Mouse (Mus musculus) hindbrain, embryonic 12.5 days (tissue): ENCODE results near the gene 1810013L24Rik. TPM values are rescaled to one million over a fixed set of nuclear protein-coding genes. Genes with fewer than 3 reads are reported as not detected.

Source experiments
- ATAC-seq: fragments of 200-750 bp; cut with Nextera tagmentation; 2 replicates; pipeline ENCODE4 v1.8.0; 2017; ENCODE audit warnings: moderate TSS enrichment; ENCODE audit not compliant: low FRiP score
- H3K27ac ChIP-seq: fragments of 300-500 bp; sonication (generic); 2 replicates; pipeline ENCODE4 v1.5.1; 2016; ENCODE audit warnings: mild to moderate bottlenecking
- H3K27me3 ChIP-seq: fragments of 300-500 bp; sonication (generic); 2 replicates; pipeline ENCODE4 v1.6.1; 2016; ENCODE audit warnings: mild to moderate bottlenecking
- H3K36me3 ChIP-seq: fragments of 300-500 bp; sonication (generic); 2 replicates; pipeline ENCODE4 v1.6.1; 2016; ENCODE audit warnings: mild to moderate bottlenecking
- H3K4me1 ChIP-seq: fragments of 300-500 bp; sonication (generic); 2 replicates; pipeline ENCODE4 v1.6.1; 2016
- H3K4me2 ChIP-seq: fragments of 300-500 bp; sonication (generic); replicated peaks from 2 replicates; pipeline ENCODE4 v1.6.1; 2016; ENCODE audit warnings: mild to moderate bottlenecking
- H3K4me3 ChIP-seq: fragments of 300-500 bp; sonication (generic); 2 replicates; pipeline ENCODE4 v1.5.1; 2016; ENCODE audit warnings: mild to moderate bottlenecking
- H3K9ac ChIP-seq: fragments of 300-500 bp; sonication (generic); 2 replicates; pipeline ENCODE4 v1.6.1; 2016; ENCODE audit warnings: mild to moderate bottlenecking, moderate library complexity
- H3K9me3 ChIP-seq: fragments of 300-500 bp; sonication (generic); replicated peaks from 2 replicates; pipeline ENCODE4 v1.6.1; 2016; ENCODE audit warnings: mild to moderate bottlenecking
- WGBS: fragments of 180-500 bp; shearing (Covaris S2); methylation state at CpG from one replicate; pipeline ENCODE4 v1.1.7; 2016; 5-methylcytosine and 5-hydroxymethylcytosine counted together
- polyA plus RNA-seq: library from polyadenylated mRNA; unstranded; fragments of >200 nt; fragmentation: Nextera tagmentation; extraction: Ambion mirVana; gene quantifications from 2 replicates; pipeline ENCODE4 v1.2.1, GENCODE M21; 2016

1810013L24Rik gene
- polyA plus RNA-seq, 1 experiment from 2014 or later: 45.1 TPM

DNA sequence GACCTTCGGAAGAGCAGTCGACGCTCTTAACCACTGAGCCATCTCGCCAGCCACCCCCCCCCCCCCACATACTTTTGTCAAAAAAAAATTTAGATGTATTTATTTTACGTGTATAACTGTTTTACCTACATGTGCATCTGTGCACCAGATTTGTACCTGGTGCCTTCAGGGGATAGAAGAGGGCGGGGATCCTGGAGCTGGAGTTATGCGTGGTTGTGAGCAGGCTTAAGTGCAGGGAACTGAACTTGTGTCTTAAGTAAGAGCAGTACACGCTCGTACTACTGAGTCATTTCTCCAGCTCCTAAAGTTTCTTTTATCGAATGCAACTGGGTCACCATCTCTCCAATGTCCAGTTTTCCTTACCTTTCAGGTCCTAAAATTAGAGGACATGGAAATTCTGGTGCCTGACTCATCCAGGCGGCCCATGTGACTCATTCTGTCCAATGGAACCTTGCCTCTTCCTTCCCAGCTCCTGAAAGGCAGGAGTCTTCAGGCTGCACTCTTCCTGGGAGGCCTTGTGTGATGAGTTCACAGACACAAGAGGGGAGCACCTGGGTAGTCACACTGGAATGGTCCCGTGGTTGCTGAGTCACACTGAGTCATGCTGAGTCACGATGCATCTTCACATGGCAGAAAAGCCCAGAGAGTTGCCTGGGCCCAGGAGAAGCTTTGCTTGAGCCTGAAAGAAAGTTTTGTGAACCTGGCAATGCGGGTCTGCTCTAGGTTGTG is 19.3 kb upstream of the 1810013L24Rik start:
- Histone ChIP-seq H3K27me3 (no peaks in the 10 kb centered on the region), H3K4me3 (no peak overlapping the region), H3K27ac (no peak overlapping the region), H3K36me3 (no peaks in the 10 kb centered on the region), H3K9ac (no peak overlapping the region), H3K4me2 (no peak overlapping the region), H3K4me1 (no peaks in the 10 kb centered on the region), H3K9me3 (no peaks in the 10 kb centered on the region)
- ATAC-seq: no peak
- 91% methylated on average over 14 of the region's 14 CpGs for WGBS

DNA sequence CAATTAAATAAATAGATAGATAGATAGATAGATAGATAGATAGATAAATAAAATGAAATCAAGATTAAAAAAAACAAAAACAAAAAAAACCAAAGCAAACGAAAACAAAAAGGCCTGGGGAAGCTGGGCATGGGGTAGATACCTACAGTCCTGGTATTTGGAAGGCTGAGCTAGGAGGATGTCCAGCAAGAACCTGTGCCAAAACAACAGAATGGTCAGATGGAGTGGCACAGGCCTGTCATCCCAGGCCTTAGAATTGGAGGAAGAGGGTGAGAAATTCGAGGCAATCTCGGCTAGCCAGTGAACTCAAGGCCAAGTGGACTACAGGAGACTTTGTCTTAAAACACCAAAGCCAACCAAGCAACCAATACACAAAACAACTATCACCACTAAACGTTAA is 12.0 kb upstream of the 1810013L24Rik start:
- no peaks in the 10 kb centered on the region for H3K9me3 ChIP-seq
- no peaks in the 10 kb centered on the region for H3K4me1 ChIP-seq
- H3K27ac ChIP-seq: no peak overlapping the region
- H3K4me2 ChIP-seq: no peak overlapping the region
- no peak overlapping the region for H3K4me3 ChIP-seq
- no peaks in the 10 kb centered on the region for H3K36me3 ChIP-seq
- no peak for ATAC-seq
- H3K27me3 ChIP-seq: no peaks in the 10 kb centered on the region
- 82% methylated on average over 4 of the region's 4 CpGs for WGBS
- no peak overlapping the region for H3K9ac ChIP-seq

DNA sequence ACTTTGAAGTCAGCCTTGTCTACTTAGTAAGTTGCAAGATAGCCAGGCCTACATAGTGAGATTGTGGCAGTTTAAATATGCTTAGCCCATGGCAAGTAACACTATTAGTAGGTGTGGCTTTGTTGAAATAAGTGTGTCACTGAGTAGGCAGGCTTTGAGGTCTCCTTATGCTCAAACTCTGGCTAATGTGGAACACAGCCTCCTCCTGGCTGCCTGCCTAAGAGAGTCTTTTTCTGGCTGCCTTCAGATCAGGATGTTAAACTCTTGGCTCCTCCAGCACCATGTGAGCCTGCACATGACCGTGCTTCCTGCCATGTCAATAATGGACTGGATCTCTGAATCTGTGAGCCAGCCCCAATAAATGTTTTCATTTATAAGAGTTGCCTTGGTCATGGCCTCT is 8.5 kb upstream of the 1810013L24Rik start:
- Histone ChIP-seq H3K9ac (no peak overlapping the region), H3K9me3 (no peaks in the 10 kb centered on the region), H3K4me2 (no peak overlapping the region), H3K36me3 (no peaks in the 10 kb centered on the region), H3K4me3 (no peak overlapping the region), H3K27ac (no peak overlapping the region), H3K4me1 (no peaks in the 10 kb centered on the region), H3K27me3 (no peaks in the 10 kb centered on the region)
- no peak for ATAC-seq
- WGBS: 77% methylated on average over 1 of the region's 1 CpGs

DNA sequence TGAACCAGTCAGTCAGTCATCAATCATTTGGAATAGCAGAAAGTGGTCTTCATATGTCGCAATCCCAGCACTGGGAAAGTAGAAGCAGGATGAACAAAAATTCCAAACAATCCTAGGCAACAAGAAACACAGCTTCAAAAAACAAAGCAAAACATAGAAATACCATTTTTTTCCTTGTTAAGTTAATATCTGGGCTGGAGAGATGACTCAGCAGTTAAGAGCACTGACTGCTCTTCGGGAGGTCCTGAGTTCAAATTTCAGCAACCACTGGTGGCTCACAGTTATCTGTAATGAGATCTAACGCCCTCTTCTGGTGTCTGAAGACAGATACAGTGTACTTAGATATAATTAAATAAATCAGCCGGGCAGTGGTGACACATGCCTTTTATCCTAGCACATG is 7.3 kb upstream of the 1810013L24Rik start:
- no peak overlapping the region for H3K9ac ChIP-seq
- no peaks in the 10 kb centered on the region for H3K4me1 ChIP-seq
- 82% methylated on average over 4 of the region's 4 CpGs for WGBS
- no peak overlapping the region for H3K27ac ChIP-seq
- no peak for ATAC-seq
- no peak overlapping the region for H3K4me3 ChIP-seq
- no peaks in the 10 kb centered on the region for H3K27me3 ChIP-seq
- no peak overlapping the region for H3K4me2 ChIP-seq
- no peaks in the 10 kb centered on the region for H3K9me3 ChIP-seq
- no peaks in the 10 kb centered on the region for H3K36me3 ChIP-seq

DNA sequence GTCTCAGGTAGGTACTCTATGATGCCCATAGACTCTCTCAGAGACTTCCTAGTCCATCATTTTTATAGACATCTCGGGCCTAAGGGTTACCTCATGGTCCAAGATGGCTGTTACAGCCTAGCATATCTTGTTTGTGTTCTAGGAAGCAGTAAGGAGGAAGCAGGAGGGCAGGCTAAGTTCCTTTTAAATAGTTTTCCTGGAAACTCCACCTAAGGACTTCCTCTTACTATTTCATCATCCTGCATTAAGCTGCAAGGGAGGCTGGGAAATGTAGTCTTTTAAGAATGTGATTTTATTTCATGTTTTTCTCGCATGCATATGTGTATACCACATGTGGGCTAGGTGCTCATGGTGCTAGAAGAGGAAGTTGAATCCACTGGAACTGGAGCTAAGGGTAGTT is 6.2 kb upstream of the 1810013L24Rik start:
- Histone ChIP-seq H3K9ac (no peak overlapping the region), H3K36me3 (no peaks in the 10 kb centered on the region), H3K4me1 (no peaks in the 10 kb centered on the region), H3K9me3 (no peaks in the 10 kb centered on the region), H3K27ac (no peak overlapping the region), H3K27me3 (no peaks in the 10 kb centered on the region), H3K4me3 (no peak overlapping the region), H3K4me2 (no peak overlapping the region)
- WGBS: 77% methylated on average over 2 of the region's 2 CpGs
- ATAC-seq: no peak

DNA sequence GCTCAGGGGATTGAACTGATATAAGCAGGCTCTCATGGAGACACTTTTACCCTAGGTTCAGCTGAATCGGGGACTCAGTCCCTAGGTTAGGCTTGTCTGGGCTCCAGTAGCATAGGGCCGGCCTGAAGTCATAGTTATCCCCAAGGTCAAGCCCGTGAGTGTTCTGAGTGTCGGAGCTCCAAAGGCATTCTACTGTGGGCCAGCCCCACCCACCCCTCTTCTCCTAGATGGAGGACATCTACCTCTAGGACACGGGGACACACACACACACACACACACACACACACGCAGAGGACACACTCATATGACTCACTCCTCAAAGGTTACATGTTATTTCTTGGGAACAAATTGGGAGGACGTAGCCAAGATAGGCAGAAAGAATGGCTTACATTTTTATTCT is 2.5 kb upstream of the 1810013L24Rik start:
- H3K27me3 ChIP-seq: no peaks in the 10 kb centered on the region

DNA sequence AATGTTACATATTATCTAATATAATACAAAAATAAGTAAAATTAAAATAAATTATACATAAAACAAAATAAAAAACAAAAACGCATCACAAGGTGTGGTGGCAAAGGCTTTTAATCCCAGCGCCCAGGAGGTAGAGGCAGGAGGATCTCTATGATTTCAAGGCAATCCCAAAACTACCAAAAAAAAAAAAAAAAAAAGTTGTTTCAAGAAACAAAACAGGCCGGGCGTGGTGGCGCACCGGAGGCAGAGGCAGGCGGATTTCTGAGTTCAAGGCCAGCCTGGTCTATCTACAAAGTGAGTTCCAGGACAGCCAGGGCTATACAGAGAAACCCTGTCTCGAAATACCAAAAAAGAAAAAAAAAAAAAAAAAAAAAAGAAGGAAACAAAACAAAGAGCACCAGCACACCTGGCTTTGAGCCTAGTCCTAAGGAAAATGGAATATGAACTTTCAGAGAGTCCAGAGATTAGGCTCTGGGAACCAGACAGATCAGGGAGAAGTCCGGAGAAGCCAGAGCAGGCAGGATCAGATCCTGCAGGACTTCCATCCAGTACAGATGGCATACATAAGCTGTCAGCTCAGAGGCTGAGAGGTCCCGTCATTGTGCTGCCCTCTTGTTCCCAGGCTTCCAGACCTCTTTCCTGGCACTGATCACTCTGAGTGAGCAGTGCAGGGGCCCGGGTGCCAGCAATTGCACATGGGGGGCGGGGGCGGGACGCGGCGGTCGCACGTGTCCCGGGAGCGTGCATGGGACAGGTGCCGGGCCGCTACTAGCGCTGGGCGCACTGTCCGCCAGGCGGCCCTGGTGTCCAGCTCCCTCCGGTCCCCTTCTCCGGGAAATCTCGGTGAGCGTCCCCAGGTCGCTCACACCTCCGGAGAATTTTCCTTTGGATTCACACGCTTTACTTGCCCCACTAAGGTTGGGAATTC is 1.0 kb upstream of the 1810013L24Rik start:
- Histone ChIP-seq H3K4me1 (peaks cover 21% of the 10 kb centered on the region), H3K9ac (peak overlapping the region; percentile 72), H3K9me3 (no peaks in the 10 kb centered on the region), H3K27ac (peak overlapping the region; percentile 90), H3K36me3 (peaks cover 14% of the 10 kb centered on the region; the same call in 1 of the 2 replicates), H3K4me3 (peak overlapping the region; percentile 99), H3K4me2 (peak overlapping the region; percentile 95), H3K27me3 (no peaks in the 10 kb centered on the region)
- WGBS: 12% methylated on average over 33 of the region's 33 CpGs
- ATAC-seq: peak; percentile 67

More for the DNA sequence above, 2.5 kb upstream of the 1810013L24Rik start:
- WGBS: 87% methylated on average over 7 of the region's 7 CpGs
- H3K9me3 ChIP-seq: no peaks in the 10 kb centered on the region
- no peak overlapping the region for H3K4me3 ChIP-seq
- no peak overlapping the region for H3K4me2 ChIP-seq
- H3K4me1 ChIP-seq: peaks cover 7% of the 10 kb centered on the region
- no peak overlapping the region for H3K9ac ChIP-seq
- H3K36me3 ChIP-seq: peaks cover under 1% of the 10 kb centered on the region; the same call in 1 of the 2 replicates
- no peak for ATAC-seq
- no peak overlapping the region for H3K27ac ChIP-seq

DNA sequence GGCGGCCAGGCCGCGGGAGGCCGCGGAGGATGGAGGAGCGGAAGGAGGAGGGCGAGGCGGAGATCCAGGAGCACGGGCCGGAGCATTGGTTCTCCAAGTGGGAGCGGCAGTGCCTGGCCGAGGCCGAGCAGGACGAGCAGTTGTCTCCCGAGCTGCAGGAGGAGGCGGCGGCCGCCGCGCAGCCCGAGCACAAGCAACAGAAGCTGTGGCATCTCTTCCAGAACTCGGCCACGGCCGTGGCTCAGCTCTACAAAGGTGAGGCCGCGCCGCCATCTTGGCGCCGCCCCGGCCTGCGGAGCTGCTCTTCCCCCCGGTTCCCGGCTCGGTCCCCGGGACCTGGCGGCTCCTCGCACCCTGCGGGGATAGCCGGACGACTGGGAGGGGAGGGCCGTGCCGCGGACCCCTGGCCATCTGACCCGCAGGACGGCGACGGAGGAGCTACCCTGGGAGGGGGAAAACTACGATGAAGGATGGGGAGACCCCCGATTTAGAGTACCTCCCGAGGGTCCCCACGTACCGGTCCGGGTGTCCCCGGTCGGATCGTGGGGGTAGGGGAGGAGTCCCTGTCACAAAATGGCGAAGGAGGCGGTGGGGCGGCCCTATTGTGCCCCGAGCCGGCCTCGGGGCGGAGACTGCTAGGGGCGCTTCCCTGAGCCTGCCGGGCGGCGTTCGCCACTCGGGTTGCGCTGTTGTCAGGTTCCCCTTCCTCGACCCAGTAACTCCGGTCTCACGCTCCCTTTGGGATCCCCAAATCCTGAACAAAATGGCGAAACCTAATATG is 721 bp downstream of the 1810013L24Rik start:
- Histone ChIP-seq H3K4me1 (peaks cover 23% of the 10 kb centered on the region), H3K9ac (peak overlapping the region; percentile 99), H3K27ac (peak overlapping the region; percentile 97), H3K9me3 (no peaks in the 10 kb centered on the region), H3K4me2 (peak overlapping the region; percentile 87), H3K36me3 (peaks cover 17% of the 10 kb centered on the region; the same call in 1 of the 2 replicates), H3K4me3 (peak overlapping the region; percentile 99), H3K27me3 (no peaks in the 10 kb centered on the region)
- peak; percentile 29 for ATAC-seq
- under 1% methylated on average over 65 of the region's 74 CpGs for WGBS

DNA sequence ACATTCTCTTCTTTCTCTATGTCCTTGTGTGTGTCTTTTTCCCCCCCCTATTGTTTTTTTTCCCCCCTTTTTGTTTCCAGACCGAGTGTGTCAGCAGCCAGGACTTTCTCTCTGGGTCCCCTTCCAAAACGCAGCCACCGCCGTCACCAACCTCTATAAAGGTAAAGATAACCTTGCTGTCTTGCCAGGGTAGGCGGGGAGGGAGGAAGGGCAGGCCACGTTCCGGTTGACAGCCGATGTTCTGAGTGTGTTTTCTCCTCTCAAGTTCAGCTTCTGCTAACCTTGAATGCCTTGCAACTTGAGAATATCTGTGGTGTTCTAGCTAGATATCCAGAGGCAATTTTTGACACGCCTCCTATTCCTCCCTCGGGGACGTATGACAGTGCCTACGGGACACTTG is 1.3 kb downstream of the 1810013L24Rik start:
- ATAC-seq: no peak
- H3K9ac ChIP-seq: peak overlapping the region; percentile 99
- peaks cover 17% of the 10 kb centered on the region; the same call in 1 of the 2 replicates for H3K36me3 ChIP-seq
- peak overlapping the region; percentile 87 for H3K4me2 ChIP-seq
- WGBS: 5% methylated on average over 12 of the region's 12 CpGs
- H3K9me3 ChIP-seq: no peaks in the 10 kb centered on the region
- peaks cover 23% of the 10 kb centered on the region for H3K4me1 ChIP-seq
- peak overlapping the region; percentile 97 for H3K27ac ChIP-seq
- H3K4me3 ChIP-seq: peak overlapping the region; percentile 99
- no peaks in the 10 kb centered on the region for H3K27me3 ChIP-seq

DNA sequence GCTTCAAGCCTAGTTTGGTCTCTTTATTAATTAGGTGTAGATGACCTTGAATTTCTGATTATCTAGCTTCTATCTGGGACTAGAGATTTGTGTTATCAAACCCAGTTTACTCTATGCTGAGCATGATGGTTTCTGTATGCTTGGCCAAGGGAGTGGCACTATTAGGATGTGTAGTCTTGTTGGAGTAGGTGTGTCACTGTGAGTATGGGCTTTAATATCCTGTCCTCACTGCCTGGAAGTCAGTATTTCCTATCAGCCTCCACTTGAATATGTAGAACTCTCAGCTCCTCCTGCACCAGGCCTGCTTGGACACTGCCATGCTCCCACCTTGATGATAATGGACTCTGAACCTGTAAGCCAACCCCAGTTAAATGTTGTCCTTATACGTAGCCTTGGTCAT is 7.0 kb downstream of the 1810013L24Rik start:
- no peak overlapping the region for H3K4me3 ChIP-seq
- H3K4me2 ChIP-seq: no peak overlapping the region
- no peak overlapping the region for H3K27ac ChIP-seq
- H3K4me1 ChIP-seq: peaks cover 18% of the 10 kb centered on the region
- peaks cover 39% of the 10 kb centered on the region for H3K36me3 ChIP-seq
- ATAC-seq: no peak
- H3K9ac ChIP-seq: no peak overlapping the region
- 97% methylated on average over 1 of the region's 1 CpGs for WGBS
- H3K9me3 ChIP-seq: no peaks in the 10 kb centered on the region
- no peaks in the 10 kb centered on the region for H3K27me3 ChIP-seq

DNA sequence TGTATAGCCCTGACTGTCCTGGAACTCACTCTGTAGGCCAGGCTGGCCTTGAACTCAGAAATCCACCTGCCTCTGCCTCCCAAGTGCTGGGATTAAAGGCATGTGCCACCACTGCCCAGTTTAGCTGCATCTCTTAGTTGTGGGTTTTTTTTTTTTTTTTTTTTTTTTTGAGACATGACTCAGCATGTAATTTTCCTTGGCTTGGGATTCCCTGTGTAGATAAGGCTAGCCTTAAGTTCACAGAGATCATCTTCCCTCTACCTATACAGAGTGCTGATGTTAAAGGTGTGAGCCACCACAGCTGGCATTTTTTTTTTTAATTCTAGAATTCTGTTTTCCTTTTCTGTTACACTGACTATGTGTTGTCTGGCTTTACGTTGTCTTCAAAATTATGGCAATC is 7.7 kb downstream of the 1810013L24Rik start:
- WGBS: 95% methylated on average over 1 of the region's 1 CpGs
- Histone ChIP-seq H3K9me3 (no peaks in the 10 kb centered on the region), H3K36me3 (peaks cover 38% of the 10 kb centered on the region), H3K4me1 (peaks cover 13% of the 10 kb centered on the region), H3K27me3 (no peaks in the 10 kb centered on the region), H3K9ac (no peak overlapping the region), H3K4me2 (no peak overlapping the region), H3K27ac (no peak overlapping the region), H3K4me3 (no peak overlapping the region)
- ATAC-seq: no peak

DNA sequence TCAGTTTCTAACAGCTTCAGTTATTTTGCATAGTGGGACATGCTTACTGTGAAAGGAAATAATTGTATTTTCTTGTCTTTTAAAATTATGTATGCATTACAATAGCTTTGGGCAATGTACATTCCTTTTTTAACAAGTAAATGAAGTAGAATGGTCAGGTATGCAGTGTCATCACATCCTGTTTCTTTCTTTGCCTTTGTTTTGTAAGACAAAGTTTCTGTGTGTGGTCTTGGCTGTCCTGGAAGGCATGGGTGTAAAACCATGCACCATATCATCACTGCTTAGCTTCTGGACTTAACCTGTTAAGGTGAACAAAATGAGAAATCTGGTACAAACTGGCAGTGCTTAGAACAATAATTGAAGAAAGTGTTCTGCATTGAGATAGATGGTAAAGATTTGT is 9.0 kb downstream of the 1810013L24Rik start:
- H3K27ac ChIP-seq: no peak overlapping the region
- no peak overlapping the region for H3K4me3 ChIP-seq

More for the DNA sequence above, 9.0 kb downstream of the 1810013L24Rik start:
- Histone ChIP-seq H3K9me3 (no peaks in the 10 kb centered on the region), H3K27me3 (no peaks in the 10 kb centered on the region), H3K4me1 (peaks cover 1% of the 10 kb centered on the region; the same call in 1 of the 2 replicates), H3K36me3 (peaks cover 37% of the 10 kb centered on the region), H3K9ac (no peak overlapping the region), H3K4me2 (no peak overlapping the region)
- no peak for ATAC-seq
